Mouse (Mus musculus): Measurements from ENCODE around the gene Eri3. TPM values are rescaled to one million over a fixed set of nuclear protein-coding genes. Genes with fewer than 3 reads are reported as not detected.

Eri3 gene
- polyA plus RNA-seq, 1 experiment from 2014 or later, result 106 TPM

DNA sequence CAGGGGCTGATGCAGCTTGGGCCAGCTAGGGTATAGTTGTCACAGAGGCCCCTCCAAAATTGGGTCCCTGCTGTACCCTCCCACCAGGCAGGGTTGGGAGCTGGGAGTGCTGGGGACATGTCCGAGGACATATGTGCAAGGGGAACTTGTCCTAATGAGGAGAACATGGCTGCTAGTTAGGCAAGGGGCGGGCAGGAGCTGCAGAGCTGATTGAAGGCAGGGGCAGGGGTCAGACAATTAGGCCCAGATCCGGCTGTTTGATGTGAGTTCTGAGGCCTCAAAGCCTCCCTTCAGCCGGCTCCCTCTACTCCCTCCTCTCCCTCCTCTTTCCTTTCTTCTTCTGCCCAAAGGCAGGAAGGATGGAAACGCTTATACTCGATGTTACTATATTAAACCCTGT lies 106.8 kb downstream of the Eri3 start:
- H3K27ac ChIP-seq (ENCODE audit: low read length), result no peak overlapping the region
- no peaks in the 10 kb centered on the region for H3K27me3 ChIP-seq (ENCODE audit: control insufficient read depth, insufficient read depth, low read length)
- no peaks in the 10 kb centered on the region for H3K36me3 ChIP-seq (ENCODE audit: control insufficient read depth, insufficient read depth, low read length)
- ATAC-seq (ENCODE audit: insufficient read depth, low FRiP score), result no peak
- H3K9ac ChIP-seq (ENCODE audit: low read length), result no peak overlapping the region
- H3K4me2 ChIP-seq (ENCODE audit: low read depth, low read length), result no peak overlapping the region
- H3K9me3 ChIP-seq (replicated peaks; ENCODE audit: control insufficient read depth, low read length), result no peaks in the 10 kb centered on the region
- 50% methylated on average over 6 of the region's 6 CpGs for WGBS
- H3K4me1 ChIP-seq (ENCODE audit: control insufficient read depth, insufficient read depth, low read length), result peaks cover 8% of the 10 kb centered on the region; the same call in 1 of the 2 replicates
- H3K4me3 ChIP-seq (replicated peaks; ENCODE audit: low read length), result no peak overlapping the region

DNA sequence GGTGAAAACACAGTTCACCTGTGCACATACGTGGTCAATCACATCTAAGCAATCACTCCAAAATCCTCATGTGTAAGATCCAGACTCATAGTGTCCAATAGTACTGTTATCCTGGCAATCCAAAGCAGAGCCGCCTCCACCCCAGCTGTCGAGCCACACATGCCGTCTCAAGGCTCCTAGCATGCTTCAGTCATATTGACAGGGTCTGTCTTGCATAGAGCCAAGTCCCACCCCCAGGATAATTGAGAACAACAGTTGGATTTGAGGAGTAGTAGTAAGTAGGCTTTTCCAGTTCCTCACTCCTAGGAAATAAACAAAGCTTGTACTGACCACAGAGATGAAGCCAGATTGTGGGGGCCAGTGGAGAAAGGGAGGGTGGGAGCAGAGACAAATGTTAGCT lies 107.5 kb downstream of the Eri3 start:
- Histone ChIP-seq H3K36me3 (ENCODE audit: control insufficient read depth, insufficient read depth, low read length) (no peaks in the 10 kb centered on the region), H3K27ac (ENCODE audit: low read length) (no peak overlapping the region), H3K9me3 (replicated peaks; ENCODE audit: control insufficient read depth, low read length) (no peaks in the 10 kb centered on the region), H3K4me1 (ENCODE audit: control insufficient read depth, insufficient read depth, low read length) (peaks cover 8% of the 10 kb centered on the region; the same call in 1 of the 2 replicates), H3K4me2 (ENCODE audit: low read depth, low read length) (no peak overlapping the region), H3K27me3 (ENCODE audit: control insufficient read depth, insufficient read depth, low read length) (no peaks in the 10 kb centered on the region), H3K4me3 (replicated peaks; ENCODE audit: low read length) (no peak overlapping the region), H3K9ac (ENCODE audit: low read length) (no peak overlapping the region)
- WGBS, result 60% methylated on average over 4 of the region's 4 CpGs
- ATAC-seq (ENCODE audit: insufficient read depth, low FRiP score), result no peak

DNA sequence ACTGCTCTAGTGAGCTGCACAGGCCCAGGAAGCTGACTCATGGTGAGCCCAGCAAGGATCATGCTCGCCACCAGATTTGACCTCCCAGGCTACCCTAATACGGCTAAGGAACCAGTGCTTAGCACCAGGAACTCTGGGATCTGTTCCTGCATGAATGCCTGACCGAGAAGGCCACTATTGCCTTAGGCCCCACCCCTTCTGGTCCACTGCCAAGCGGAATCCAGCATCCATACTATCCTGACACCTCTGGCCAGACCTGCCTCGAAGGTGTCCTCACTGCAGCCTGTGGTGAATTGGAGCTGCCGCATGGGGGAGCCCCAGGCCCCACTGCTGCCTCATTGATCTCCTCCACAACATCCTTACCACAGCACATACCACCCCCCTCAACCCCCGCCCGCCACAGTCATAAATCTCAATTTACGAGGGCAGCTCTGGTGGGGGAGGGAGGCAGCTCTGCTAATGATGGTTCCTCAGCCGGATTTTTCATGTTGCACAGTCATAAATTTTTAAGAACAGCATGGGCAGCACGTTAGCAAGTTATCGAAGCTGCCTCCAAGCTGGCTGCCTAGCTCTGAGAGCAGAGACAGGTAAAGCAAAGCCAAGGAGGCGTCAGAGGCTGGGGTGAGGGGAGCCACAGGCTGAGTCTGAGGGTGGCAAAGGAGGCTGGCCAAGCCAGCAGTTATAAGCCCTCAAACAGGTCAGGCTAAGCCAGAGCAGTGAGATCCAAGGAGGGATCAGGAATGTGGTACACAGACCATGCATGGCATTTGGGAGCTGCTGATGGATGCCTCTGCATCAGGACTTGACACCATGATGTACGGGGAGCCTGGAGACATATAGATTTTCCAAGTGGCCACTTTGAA lies 108.6 kb downstream of the Eri3 start:
- Histone ChIP-seq H3K27me3 (ENCODE audit: control insufficient read depth, insufficient read depth, low read length) (no peaks in the 10 kb centered on the region), H3K36me3 (ENCODE audit: control insufficient read depth, insufficient read depth, low read length) (no peaks in the 10 kb centered on the region), H3K4me2 (ENCODE audit: low read depth, low read length) (no peak overlapping the region), H3K9me3 (replicated peaks; ENCODE audit: control insufficient read depth, low read length) (no peaks in the 10 kb centered on the region), H3K4me1 (ENCODE audit: control insufficient read depth, insufficient read depth, low read length) (peaks cover 8% of the 10 kb centered on the region; the same call in 1 of the 2 replicates), H3K9ac (ENCODE audit: low read length) (no peak overlapping the region), H3K4me3 (replicated peaks; ENCODE audit: low read length) (no peak overlapping the region), H3K27ac (ENCODE audit: low read length) (no peak overlapping the region)
- ATAC-seq (ENCODE audit: insufficient read depth, low FRiP score), result peak; percentile 65
- WGBS, result 43% methylated on average over 14 of the region's 14 CpGs

DNA sequence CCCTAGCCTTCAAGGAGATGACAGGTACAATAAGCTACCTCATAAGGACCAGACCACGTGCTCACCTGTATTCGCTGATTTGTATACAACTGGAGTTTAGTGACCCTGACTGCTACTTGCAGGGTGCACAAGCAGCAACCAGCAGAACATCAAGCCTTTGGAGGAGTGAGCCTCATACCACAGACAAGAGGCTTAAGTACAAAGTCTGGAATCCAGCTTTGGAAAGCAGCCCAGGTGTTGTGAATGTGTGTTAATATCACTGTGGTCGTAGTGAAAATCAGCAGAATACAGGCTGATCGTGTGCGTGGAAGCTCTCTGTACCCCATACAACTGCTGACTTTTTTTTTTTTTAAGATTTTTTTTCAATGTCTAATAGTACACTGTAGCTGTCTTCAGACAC lies 109.8 kb downstream of the Eri3 start:
- 73% methylated on average over 5 of the region's 5 CpGs for WGBS
- no peak for ATAC-seq (ENCODE audit: insufficient read depth, low FRiP score)
- H3K9me3 ChIP-seq (replicated peaks; ENCODE audit: control insufficient read depth, low read length), result no peaks in the 10 kb centered on the region

DNA sequence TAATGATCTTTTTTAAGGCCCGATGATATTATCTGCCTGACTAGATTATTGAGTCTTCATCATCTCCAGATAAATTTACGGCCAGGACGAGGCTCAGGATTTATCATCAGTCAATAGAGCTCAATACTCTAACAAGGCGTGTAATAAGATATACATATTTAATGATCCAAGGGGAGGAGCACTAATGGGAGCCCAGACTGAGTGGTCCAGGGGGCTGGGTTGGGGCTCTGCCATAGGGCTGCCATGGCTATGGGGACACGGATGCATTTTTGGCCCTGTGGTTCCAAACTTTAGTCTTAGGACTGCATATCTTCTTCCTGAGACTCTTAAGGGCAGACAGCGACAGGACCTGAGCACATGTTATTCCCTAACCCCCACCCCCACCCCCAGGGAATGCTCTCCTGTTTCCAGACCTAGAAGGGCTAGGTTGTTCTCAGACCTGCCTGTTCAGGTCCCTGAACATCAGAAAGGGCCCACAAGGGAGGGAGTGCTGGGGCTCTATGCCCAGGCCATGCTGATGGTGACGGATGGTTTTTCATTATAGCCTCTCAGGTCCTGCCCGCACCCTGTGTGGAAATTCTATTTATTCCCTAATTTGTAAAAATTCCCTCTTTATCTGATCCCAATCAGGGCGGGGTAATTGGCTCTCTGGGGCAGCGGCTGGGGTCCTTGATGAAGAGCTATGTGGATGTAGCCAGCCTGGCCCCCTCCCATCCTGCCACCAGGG lies 114.4 kb downstream of the Eri3 start:
- no peak overlapping the region for H3K27ac ChIP-seq (ENCODE audit: low read length)
- no peak for ATAC-seq (ENCODE audit: insufficient read depth, low FRiP score)
- H3K9ac ChIP-seq (ENCODE audit: low read length), result no peak overlapping the region
- H3K4me2 ChIP-seq (ENCODE audit: low read depth, low read length), result no peak overlapping the region
- no peaks in the 10 kb centered on the region for H3K4me1 ChIP-seq (ENCODE audit: control insufficient read depth, insufficient read depth, low read length)
- no peak overlapping the region for H3K4me3 ChIP-seq (replicated peaks; ENCODE audit: low read length)
- H3K27me3 ChIP-seq (ENCODE audit: control insufficient read depth, insufficient read depth, low read length), result no peaks in the 10 kb centered on the region
- no peaks in the 10 kb centered on the region for H3K36me3 ChIP-seq (ENCODE audit: control insufficient read depth, insufficient read depth, low read length)
- WGBS, result 83% methylated on average over 10 of the region's 10 CpGs
- no peaks in the 10 kb centered on the region for H3K9me3 ChIP-seq (replicated peaks; ENCODE audit: control insufficient read depth, low read length)

More for the DNA sequence above, 109.8 kb downstream of the Eri3 start:
- H3K4me3 ChIP-seq (replicated peaks; ENCODE audit: low read length), result no peak overlapping the region
- no peaks in the 10 kb centered on the region for H3K27me3 ChIP-seq (ENCODE audit: control insufficient read depth, insufficient read depth, low read length)
- H3K27ac ChIP-seq (ENCODE audit: low read length), result no peak overlapping the region
- H3K9ac ChIP-seq (ENCODE audit: low read length), result no peak overlapping the region
- H3K36me3 ChIP-seq (ENCODE audit: control insufficient read depth, insufficient read depth, low read length), result no peaks in the 10 kb centered on the region
- H3K4me2 ChIP-seq (ENCODE audit: low read depth, low read length), result no peak overlapping the region
- peaks cover 8% of the 10 kb centered on the region; the same call in 1 of the 2 replicates for H3K4me1 ChIP-seq (ENCODE audit: control insufficient read depth, insufficient read depth, low read length)

DNA sequence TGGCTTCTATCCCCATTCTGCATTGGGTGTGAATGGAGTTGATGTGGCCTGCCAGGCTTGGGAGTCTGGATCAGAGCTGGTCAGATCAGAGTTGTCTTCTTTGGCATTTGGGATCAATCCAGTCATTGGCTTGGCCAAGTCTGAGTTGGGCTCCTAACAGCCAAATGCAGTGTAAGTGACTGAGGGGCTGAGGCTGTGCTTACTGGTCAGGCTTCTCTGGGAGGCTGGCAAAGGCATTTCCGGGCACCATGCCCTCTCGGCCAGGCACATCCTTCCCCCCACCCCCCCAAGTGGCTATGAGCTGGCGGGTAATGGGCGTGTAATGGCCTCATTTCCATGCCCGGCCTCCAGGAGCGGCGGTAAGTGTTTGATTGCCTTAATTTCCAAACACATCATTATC lies 115.4 kb downstream of the Eri3 start:
- WGBS, result 87% methylated on average over 7 of the region's 7 CpGs
- no peak overlapping the region for H3K4me2 ChIP-seq (ENCODE audit: low read depth, low read length)
- H3K27me3 ChIP-seq (ENCODE audit: control insufficient read depth, insufficient read depth, low read length), result no peaks in the 10 kb centered on the region
- no peaks in the 10 kb centered on the region for H3K36me3 ChIP-seq (ENCODE audit: control insufficient read depth, insufficient read depth, low read length)
- no peak overlapping the region for H3K9ac ChIP-seq (ENCODE audit: low read length)
- H3K9me3 ChIP-seq (replicated peaks; ENCODE audit: control insufficient read depth, low read length), result no peaks in the 10 kb centered on the region
- no peaks in the 10 kb centered on the region for H3K4me1 ChIP-seq (ENCODE audit: control insufficient read depth, insufficient read depth, low read length)
- no peak overlapping the region for H3K4me3 ChIP-seq (replicated peaks; ENCODE audit: low read length)
- H3K27ac ChIP-seq (ENCODE audit: low read length), result no peak overlapping the region
- no peak for ATAC-seq (ENCODE audit: insufficient read depth, low FRiP score)

DNA sequence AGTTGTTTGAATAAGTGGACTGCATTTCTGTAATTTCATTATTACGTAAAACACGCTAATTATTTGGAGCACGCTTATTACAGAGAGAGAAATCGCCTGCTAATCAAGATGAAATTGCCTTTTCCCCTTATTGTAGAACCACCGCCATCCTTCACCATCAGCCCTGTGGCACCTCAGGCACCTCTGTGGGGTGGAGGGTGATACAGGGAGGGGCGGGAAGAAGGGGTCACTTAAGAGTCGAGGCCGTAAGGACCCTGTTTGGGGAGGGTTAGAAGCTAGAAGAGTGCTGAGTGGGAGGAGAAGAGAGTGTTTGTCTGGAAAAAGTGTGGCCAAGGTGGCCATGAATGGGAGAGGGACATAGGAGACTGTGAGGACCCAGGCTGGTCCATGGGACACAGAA lies 115.9 kb downstream of the Eri3 start:
- 81% methylated on average over 8 of the region's 8 CpGs for WGBS
- H3K36me3 ChIP-seq (ENCODE audit: control insufficient read depth, insufficient read depth, low read length), result no peaks in the 10 kb centered on the region
- ATAC-seq (ENCODE audit: insufficient read depth, low FRiP score), result no peak
- no peak overlapping the region for H3K9ac ChIP-seq (ENCODE audit: low read length)
- no peaks in the 10 kb centered on the region for H3K27me3 ChIP-seq (ENCODE audit: control insufficient read depth, insufficient read depth, low read length)
- no peaks in the 10 kb centered on the region for H3K4me1 ChIP-seq (ENCODE audit: control insufficient read depth, insufficient read depth, low read length)
- H3K27ac ChIP-seq (ENCODE audit: low read length), result no peak overlapping the region
- no peak overlapping the region for H3K4me3 ChIP-seq (replicated peaks; ENCODE audit: low read length)
- no peaks in the 10 kb centered on the region for H3K9me3 ChIP-seq (replicated peaks; ENCODE audit: control insufficient read depth, low read length)
- no peak overlapping the region for H3K4me2 ChIP-seq (ENCODE audit: low read depth, low read length)

DNA sequence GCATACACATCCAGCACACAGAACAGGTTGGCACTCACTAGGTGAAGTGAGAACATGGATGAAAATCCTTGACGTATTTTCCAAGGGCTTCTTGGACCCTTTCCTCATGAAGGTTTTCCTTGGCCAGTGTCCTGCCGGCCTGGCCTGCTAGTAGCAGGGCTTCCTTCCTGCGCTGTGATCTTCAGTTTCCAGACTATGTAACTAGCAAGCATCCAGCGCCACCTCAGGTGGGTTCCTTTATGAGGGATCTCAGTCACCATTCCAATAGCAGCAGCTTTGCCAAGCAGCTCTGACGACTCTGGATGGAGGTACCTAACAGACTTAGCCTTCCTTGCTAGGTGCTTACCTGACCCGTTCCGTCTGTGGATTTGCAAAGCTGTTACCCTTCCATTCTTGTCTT lies 119.7 kb downstream of the Eri3 start:
- Histone ChIP-seq H3K9me3 (replicated peaks; ENCODE audit: control insufficient read depth, low read length) (no peaks in the 10 kb centered on the region), H3K27ac (ENCODE audit: low read length) (no peak overlapping the region), H3K4me1 (ENCODE audit: control insufficient read depth, insufficient read depth, low read length) (no peaks in the 10 kb centered on the region), H3K4me3 (replicated peaks; ENCODE audit: low read length) (no peak overlapping the region), H3K36me3 (ENCODE audit: control insufficient read depth, insufficient read depth, low read length) (0 out of 2 replicates have a peak, but pooled peaks cover 6% of the 10 kb centered on the region), H3K9ac (ENCODE audit: low read length) (no peak overlapping the region), H3K27me3 (ENCODE audit: control insufficient read depth, insufficient read depth, low read length) (no peaks in the 10 kb centered on the region), H3K4me2 (ENCODE audit: low read depth, low read length) (no peak overlapping the region)
- 79% methylated on average over 7 of the region's 7 CpGs for WGBS
- no peak for ATAC-seq (ENCODE audit: insufficient read depth, low FRiP score)

DNA sequence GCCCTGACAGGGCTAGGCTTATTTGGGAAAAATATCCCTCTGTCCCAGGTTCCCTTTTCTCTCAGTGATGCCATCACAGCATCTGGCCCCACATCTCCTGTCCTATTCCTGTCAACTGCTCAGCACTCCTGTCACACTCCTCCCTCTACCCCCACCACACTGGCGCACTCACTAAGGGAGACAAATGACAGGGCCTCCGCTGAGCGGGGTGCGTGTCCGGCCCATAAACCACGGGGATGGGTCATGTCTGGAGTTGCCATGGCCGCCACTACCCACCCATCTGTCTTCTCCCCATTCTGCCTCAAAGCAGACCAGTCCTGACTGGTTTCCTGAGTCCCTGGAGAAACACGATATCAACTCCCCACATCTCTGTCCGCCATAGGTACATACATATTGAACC lies 121.9 kb downstream of the Eri3 start:
- Histone ChIP-seq H3K4me1 (ENCODE audit: control insufficient read depth, insufficient read depth, low read length) (no peaks in the 10 kb centered on the region), H3K27me3 (ENCODE audit: control insufficient read depth, insufficient read depth, low read length) (no peaks in the 10 kb centered on the region), H3K36me3 (ENCODE audit: control insufficient read depth, insufficient read depth, low read length) (peaks cover 16% of the 10 kb centered on the region; the same call in 1 of the 2 replicates), H3K4me2 (ENCODE audit: low read depth, low read length) (no peak overlapping the region), H3K4me3 (replicated peaks; ENCODE audit: low read length) (no peak overlapping the region), H3K9me3 (replicated peaks; ENCODE audit: control insufficient read depth, low read length) (no peaks in the 10 kb centered on the region), H3K9ac (ENCODE audit: low read length) (no peak overlapping the region), H3K27ac (ENCODE audit: low read length) (no peak overlapping the region)
- ATAC-seq (ENCODE audit: insufficient read depth, low FRiP score), result no peak
- 71% methylated on average over 9 of the region's 9 CpGs for WGBS

Measured in stomach, embryonic 16.5 days (tissue).